Mouse (Mus musculus) kidney, postnatal 36 days (tissue): ENCODE measurements around the gene Nmur1.

Experiments used
- DNase-seq, 2 experiments: peaks; one replicate each; pipeline ENCODE4 v3.0.0; 2021 to 2022; ENCODE audit warnings: mixed read lengths in 2 of 2

Nmur1 gene

GRCm38 (mm10) chr1:86406313-86406712 is 19.7 kb downstream of the Nmur1 start:
- no peak for DNase-seq

GRCm38 (mm10) chr1:86404834-86405233 is 21.2 kb downstream of the Nmur1 start:
- DNase-seq, result peak in 1 of 2 experiments; percentile 40

GRCm38 (mm10) chr1:86400096-86400754 is 25.8 kb downstream of the Nmur1 start:
- no peak for DNase-seq

GRCm38 (mm10) chr1:86399322-86399721 is 26.7 kb downstream of the Nmur1 start:
- no peak for DNase-seq

GRCm38 (mm10) chr1:86398222-86398621 is 27.8 kb downstream of the Nmur1 start:
- DNase-seq, result peak in 1 of 2 experiments; percentile 14

GRCm38 (mm10) chr1:86397621-86398020 is 28.4 kb downstream of the Nmur1 start:
- DNase-seq, result no peak

- DNase-seq, result no peak
These were observed 30.1 kb downstream of the Nmur1 start for GRCm38 (mm10) chr1:86395897-86396296.

- DNase-seq, result no peak
These were observed 31.8 kb downstream of the Nmur1 start for GRCm38 (mm10) chr1:86394246-86394645.

GRCm38 (mm10) chr1:86393219-86393618 is 32.8 kb downstream of the Nmur1 start:
- no peak for DNase-seq

- DNase-seq, result no peak
These were observed 34.6 kb downstream of the Nmur1 start for GRCm38 (mm10) chr1:86391425-86391824.

GRCm38 (mm10) chr1:86389230-86389629 is 36.8 kb downstream of the Nmur1 start:
- DNase-seq, result peak; percentile 49 to 85

GRCm38 (mm10) chr1:86381027-86381426 is 45.0 kb downstream of the Nmur1 start:
- peak; percentile 16 to 60 for DNase-seq

- DNase-seq, result no peak
These were observed 46.9 kb downstream of the Nmur1 start for GRCm38 (mm10) chr1:86379161-86379569.

- DNase-seq, result no peak
These were observed 47.4 kb downstream of the Nmur1 start for GRCm38 (mm10) chr1:86378662-86379061.

GRCm38 (mm10) chr1:86376354-86376753 is 49.7 kb downstream of the Nmur1 start:
- no peak for DNase-seq

- peak; percentile 55 to 75 for DNase-seq
These were observed 54.0 kb downstream of the Nmur1 start for GRCm38 (mm10) chr1:86371997-86372396.

- no peak for DNase-seq
These were observed 57.9 kb downstream of the Nmur1 start for GRCm38 (mm10) chr1:86368086-86368485.

GRCm38 (mm10) chr1:86363671-86364070 is 62.4 kb downstream of the Nmur1 start:
- DNase-seq, result no peak

GRCm38 (mm10) chr1:86361852-86362615 is 64.0 kb downstream of the Nmur1 start:
- no peak for DNase-seq

GRCm38 (mm10) chr1:86360441-86360840 is 65.6 kb downstream of the Nmur1 start:
- no peak for DNase-seq

- no peak for DNase-seq
These were observed 66.2 kb downstream of the Nmur1 start for GRCm38 (mm10) chr1:86359798-86360179.

GRCm38 (mm10) chr1:86358906-86359797 is 66.9 kb downstream of the Nmur1 start, which contains the start of gene Ncl:
Ncl (minus strand) TSS chr1:86359400.
- peak; percentile 98 for DNase-seq
